Mouse (Mus musculus) limb, embryonic 11.5 days (tissue): Measurements from ENCODE around the gene Rab1a. TPM values are rescaled to one million over a fixed set of nuclear protein-coding genes. Genes with fewer than 3 reads are reported as not detected.

Source experiments
- ATAC-seq: fragments of 200-750 bp; cut with Nextera tagmentation; 2 replicates; pipeline ENCODE4 v1.8.0; 2017; ENCODE audit warnings: low read depth; ENCODE audit not compliant: insufficient number of reproducible peaks, low FRiP score, low TSS enrichment
- DNase-seq: peaks from one replicate; pipeline ENCODE4 v3.0.0-alpha.2; 2015; ENCODE audit warnings: low spot score
- H3K27ac ChIP-seq: fragments of 300-500 bp; sonication (generic); replicated peaks from 2 replicates; pipeline ENCODE4 v1.5.1; 2014; ENCODE audit warnings: low read depth, mild to moderate bottlenecking, low read length
- H3K27me3 ChIP-seq: fragments of 300-500 bp; sonication (generic); 2 replicates; pipeline ENCODE4 v1.6.1; 2014; ENCODE audit warnings: mild to moderate bottlenecking, low read length, mixed read lengths; ENCODE audit not compliant: control insufficient read depth, insufficient read depth
- H3K36me3 ChIP-seq: fragments of 300-500 bp; sonication (generic); 2 replicates; pipeline ENCODE4 v1.6.1; 2014; ENCODE audit warnings: mild to moderate bottlenecking, low read length, moderate library complexity, mixed read lengths; ENCODE audit not compliant: control insufficient read depth, insufficient read depth
- H3K4me1 ChIP-seq: fragments of 300-500 bp; sonication (generic); 2 replicates; pipeline ENCODE4 v1.6.1; 2014; ENCODE audit warnings: low read length, mixed read lengths; ENCODE audit not compliant: control insufficient read depth, insufficient read depth
- H3K4me2 ChIP-seq: fragments of 300-500 bp; sonication (generic); 2 replicates; pipeline ENCODE4 v1.6.1; 2014; ENCODE audit warnings: low read depth, mild to moderate bottlenecking, moderate library complexity; ENCODE audit not compliant: severe bottlenecking
- H3K4me3 ChIP-seq: fragments of 300-500 bp; sonication (generic); 2 replicates; pipeline ENCODE4 v1.5.1; 2014; ENCODE audit warnings: low read depth, low read length
- H3K9ac ChIP-seq: fragments of 300-500 bp; sonication (generic); 2 replicates; pipeline ENCODE4 v1.6.1; 2014; ENCODE audit warnings: mild to moderate bottlenecking, low read length
- H3K9me3 ChIP-seq: fragments of 300-500 bp; sonication (generic); 2 replicates; pipeline ENCODE4 v1.6.1; 2016; ENCODE audit warnings: low read length; ENCODE audit not compliant: control insufficient read depth
- WGBS: fragments of 180-500 bp; shearing (Covaris S2); extraction: QIAGEN DNeasy Blood & Tissue Kit; methylation state at CpG from one replicate; pipeline ENCODE4 v1.1.7; 2014; 5-methylcytosine and 5-hydroxymethylcytosine counted together
- polyA plus RNA-seq: library from polyadenylated mRNA; unstranded; fragments of >200 nt; fragmentation: Nextera tagmentation; extraction: Ambion mirVana; gene quantifications from 2 replicates; pipeline ENCODE4 v1.2.1, GENCODE M21; 2014

Gene Rab1a
- polyA plus RNA-seq, 1 experiment from 2014 or later: 212 TPM

- Histone ChIP-seq H3K27ac (no peak overlapping the region), H3K9me3 (no peaks in the 10 kb centered on the region), H3K4me2 (no peak overlapping the region), H3K36me3 (no peaks in the 10 kb centered on the region), H3K4me3 (no peak overlapping the region), H3K4me1 (no peaks in the 10 kb centered on the region), H3K27me3 (no peaks in the 10 kb centered on the region), H3K9ac (no peak overlapping the region)
- 76% methylated on average over 6 of the region's 6 CpGs for WGBS
- DNase-seq (no peak), ATAC-seq (no peak)
Observed at GRCm38 (mm10) chr11:20187271-20187670, 14.0 kb upstream of the Rab1a start.

DNA sequence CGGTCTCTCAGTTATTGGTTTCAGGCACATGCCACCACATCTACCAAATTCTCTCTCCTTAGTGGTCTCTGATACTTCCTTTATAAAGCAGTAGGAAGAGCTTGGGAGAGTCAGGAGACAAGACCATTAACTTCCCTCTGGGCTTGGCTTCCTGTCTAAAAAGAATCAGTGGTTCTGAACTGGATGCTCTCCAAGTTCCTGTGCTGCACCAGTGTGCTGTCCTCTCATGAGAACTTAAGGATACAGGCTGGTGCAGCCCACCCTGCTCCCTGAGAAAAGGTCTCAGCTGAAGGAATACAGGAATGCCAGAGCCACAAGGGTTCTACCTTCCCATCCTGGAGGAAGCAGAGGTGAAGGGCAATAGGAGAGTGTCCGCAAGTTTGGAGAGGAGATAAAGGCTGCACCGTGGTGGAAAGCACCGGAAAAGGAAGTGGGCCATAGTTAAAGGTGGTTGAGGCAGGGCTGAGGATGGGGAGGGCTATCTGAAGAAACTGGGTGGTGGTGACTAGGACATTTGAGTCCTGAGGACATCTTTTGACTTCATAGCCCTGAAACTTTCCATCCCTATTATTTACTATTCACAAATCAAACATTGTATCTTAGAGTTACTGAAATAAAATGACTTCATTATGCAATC lies 8.0 kb upstream of the Rab1a start:
- DNase-seq (no peak), ATAC-seq (no peak)
- Histone ChIP-seq H3K9ac (no peak overlapping the region), H3K36me3 (no peaks in the 10 kb centered on the region), H3K4me2 (no peak overlapping the region), H3K9me3 (no peaks in the 10 kb centered on the region), H3K4me3 (no peak overlapping the region), H3K27ac (no peak overlapping the region), H3K27me3 (no peaks in the 10 kb centered on the region), H3K4me1 (no peaks in the 10 kb centered on the region)
- WGBS: 89% methylated on average over 4 of the region's 4 CpGs

DNA sequence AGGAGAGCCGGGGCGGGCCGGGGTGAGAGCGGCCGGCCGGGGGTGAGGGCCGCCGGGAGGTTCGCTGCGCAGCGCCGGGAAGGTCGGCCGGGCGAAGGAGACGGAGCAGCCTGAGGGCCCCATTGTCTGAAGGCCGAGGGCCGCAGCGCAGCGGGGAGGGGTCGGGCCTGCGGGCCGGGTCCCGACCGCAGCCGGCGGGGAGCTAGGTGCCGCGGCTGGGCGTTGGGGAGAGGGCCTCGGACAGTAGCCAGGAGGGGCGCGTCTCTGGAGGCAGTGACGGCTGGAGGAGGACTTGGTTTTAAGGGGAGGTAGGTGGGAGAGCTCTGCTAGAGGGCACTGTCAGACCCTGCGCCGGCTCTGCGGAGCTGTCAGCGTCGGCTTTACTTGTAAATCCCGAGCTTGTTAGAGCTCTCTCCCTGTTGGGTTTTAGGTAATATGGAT lies 449 bp downstream of the Rab1a start:
- H3K9ac ChIP-seq: peak overlapping the region; percentile 96
- WGBS: under 1% methylated on average over 40 of the region's 40 CpGs
- no peaks in the 10 kb centered on the region; the same call in 1 of the 2 replicates for H3K36me3 ChIP-seq
- H3K27me3 ChIP-seq: no peaks in the 10 kb centered on the region
- H3K4me1 ChIP-seq: peaks cover 6% of the 10 kb centered on the region
- peak overlapping the region; percentile 96 for H3K4me3 ChIP-seq
- no peaks in the 10 kb centered on the region for H3K9me3 ChIP-seq
- peak overlapping the region; percentile 58 for H3K4me2 ChIP-seq
- ATAC-seq (no peak), DNase-seq (peak; percentile 66)
- H3K27ac ChIP-seq: peak overlapping the region; percentile 93

DNA sequence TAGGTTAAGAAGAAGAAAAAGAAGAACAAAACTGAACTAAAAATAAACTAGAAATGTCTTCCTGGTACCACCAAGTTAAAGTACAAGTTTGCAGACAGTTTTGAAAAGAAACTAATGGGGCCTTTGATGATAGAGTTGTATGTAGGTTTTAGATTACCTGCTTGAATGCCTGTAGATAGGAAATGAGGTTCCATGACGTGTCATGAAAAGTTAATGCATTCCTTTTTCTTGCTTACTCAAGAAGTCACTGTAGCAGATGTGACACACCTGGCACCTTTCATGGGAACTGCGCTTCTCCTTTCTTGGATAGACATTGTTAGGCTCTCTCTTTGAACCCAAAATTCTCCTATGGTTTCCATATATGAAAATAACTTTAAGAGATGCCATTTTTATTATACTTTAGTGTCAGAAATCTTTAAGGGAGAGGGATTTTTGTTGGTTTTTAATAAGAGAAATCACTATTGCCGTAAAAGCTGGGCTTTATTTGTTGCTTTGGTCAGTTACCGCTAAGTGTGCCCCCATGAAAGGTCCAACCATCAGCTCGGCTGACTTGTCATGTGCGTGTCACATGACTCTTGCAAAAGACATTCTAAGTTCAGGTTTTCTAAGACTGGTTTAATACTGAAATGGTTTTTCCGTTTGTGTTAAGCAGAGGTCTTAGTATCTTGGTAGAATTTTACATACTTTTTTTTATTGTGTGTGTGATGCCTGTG lies 1.2 kb downstream of the Rab1a start:
- H3K27me3 ChIP-seq: no peaks in the 10 kb centered on the region
- H3K36me3 ChIP-seq: no peaks in the 10 kb centered on the region; the same call in 1 of the 2 replicates
- peak overlapping the region; percentile 96 for H3K4me3 ChIP-seq
- 66% methylated on average over 7 of the region's 7 CpGs for WGBS
- DNase-seq: no peak
- H3K27ac ChIP-seq: no peak overlapping the region
- H3K9ac ChIP-seq: peak overlapping the region; percentile 96
- no peak for ATAC-seq
- H3K4me1 ChIP-seq: peaks cover 6% of the 10 kb centered on the region
- H3K9me3 ChIP-seq: no peaks in the 10 kb centered on the region
- H3K4me2 ChIP-seq: peak overlapping the region; percentile 58

GRCm38 (mm10) chr11:20204321-20204720 lies 3.1 kb downstream of the Rab1a start:
- H3K4me3 ChIP-seq: no peak overlapping the region
- no peak overlapping the region for H3K4me2 ChIP-seq

GRCm38 (mm10) chr11:20204870-20205446 lies 3.7 kb downstream of the Rab1a start:
- DNase-seq: no peak
- ATAC-seq: no peak
- H3K4me3 ChIP-seq: no peak overlapping the region
- 78% methylated on average over 9 of the region's 9 CpGs for WGBS
- H3K4me1 ChIP-seq: peaks cover 6% of the 10 kb centered on the region
- H3K27ac ChIP-seq: no peak overlapping the region
- no peak overlapping the region for H3K4me2 ChIP-seq
- H3K9me3 ChIP-seq: no peaks in the 10 kb centered on the region
- no peaks in the 10 kb centered on the region for H3K27me3 ChIP-seq
- no peaks in the 10 kb centered on the region; the same call in 1 of the 2 replicates for H3K36me3 ChIP-seq
- H3K9ac ChIP-seq: no peak overlapping the region

More at GRCm38 (mm10) chr11:20204321-20204720, 3.1 kb downstream of the Rab1a start:
- Histone ChIP-seq H3K27me3 (no peaks in the 10 kb centered on the region), H3K9ac (no peak overlapping the region), H3K36me3 (no peaks in the 10 kb centered on the region; the same call in 1 of the 2 replicates), H3K9me3 (no peaks in the 10 kb centered on the region), H3K27ac (no peak overlapping the region), H3K4me1 (peaks cover 6% of the 10 kb centered on the region)
- WGBS: 82% methylated on average over 2 of the region's 2 CpGs
- ATAC-seq (no peak), DNase-seq (no peak)

DNA sequence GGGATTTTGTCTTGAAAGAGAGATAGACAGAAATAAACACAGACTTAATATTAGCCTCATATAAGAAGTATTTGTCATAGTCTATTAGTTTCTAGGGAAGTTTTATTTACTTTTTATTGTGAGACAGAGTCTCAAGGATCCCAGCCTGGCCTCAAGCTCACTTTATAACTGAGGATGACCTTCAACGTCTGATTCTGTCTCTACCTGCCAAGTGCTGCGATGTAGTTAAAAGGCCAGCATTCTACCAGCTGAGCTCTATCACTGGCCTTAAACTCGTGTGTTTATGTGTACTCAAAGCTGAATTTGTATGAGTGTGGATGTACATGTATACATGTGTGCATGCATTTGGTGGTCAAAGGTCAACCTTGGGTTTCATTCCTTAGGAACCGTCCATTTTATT lies 4.3 kb downstream of the Rab1a start:
- H3K27ac ChIP-seq: no peak overlapping the region
- WGBS: 87% methylated on average over 4 of the region's 4 CpGs
- H3K4me2 ChIP-seq: no peak overlapping the region
- no peaks in the 10 kb centered on the region for H3K9me3 ChIP-seq
- no peak overlapping the region for H3K4me3 ChIP-seq
- ATAC-seq (no peak), DNase-seq (no peak)
- no peaks in the 10 kb centered on the region for H3K27me3 ChIP-seq
- no peak overlapping the region for H3K9ac ChIP-seq
- H3K4me1 ChIP-seq: peaks cover 6% of the 10 kb centered on the region
- H3K36me3 ChIP-seq: no peaks in the 10 kb centered on the region; the same call in 1 of the 2 replicates

- H3K9ac ChIP-seq: no peak overlapping the region
- WGBS: 73% methylated on average over 2 of the region's 2 CpGs
- no peak for ATAC-seq
Observed at GRCm38 (mm10) chr11:20206626-20207223, 5.5 kb downstream of the Rab1a start.

More at GRCm38 (mm10) chr11:20206626-20207223, 5.5 kb downstream of the Rab1a start:
- Histone ChIP-seq H3K27me3 (no peaks in the 10 kb centered on the region), H3K4me3 (no peak overlapping the region), H3K4me2 (no peak overlapping the region), H3K27ac (no peak overlapping the region), H3K4me1 (peaks cover 6% of the 10 kb centered on the region), H3K36me3 (no peaks in the 10 kb centered on the region), H3K9me3 (no peaks in the 10 kb centered on the region)
- DNase-seq: no peak
